Mouse (Mus musculus) forebrain, postnatal 0 days (tissue): Measurements from ENCODE around the gene Tm9sf3. TPM values are rescaled to one million over a fixed set of nuclear protein-coding genes. Genes with fewer than 3 reads are reported as not detected.

Experiments
- ATAC-seq: fragments of 200-750 bp; cut with Nextera tagmentation; 2 replicates; pipeline ENCODE4 v1.8.0; 2017; ENCODE audit warnings: mild to moderate bottlenecking, moderate library complexity
- DNase-seq: peaks from one replicate; pipeline ENCODE4 v3.0.0-alpha.2; 2015
- H3K27ac ChIP-seq: fragments of 300-500 bp; sonication (generic); 2 replicates; pipeline ENCODE4 v1.5.1; 2014; ENCODE audit warnings: low read depth, mild to moderate bottlenecking, antibody characterized with exemption, low read length, moderate library complexity, mixed read lengths
- H3K27me3 ChIP-seq: fragments of 300-500 bp; sonication (generic); 2 replicates; pipeline ENCODE4 v1.6.1; 2014; ENCODE audit warnings: mild to moderate bottlenecking, low read length, mixed read lengths; ENCODE audit not compliant: insufficient read depth
- H3K36me3 ChIP-seq: fragments of 300-500 bp; sonication (generic); 2 replicates; pipeline ENCODE4 v1.6.1; 2014; ENCODE audit warnings: mild to moderate bottlenecking, moderate library complexity; ENCODE audit not compliant: insufficient read depth
- H3K4me1 ChIP-seq: fragments of 300-500 bp; sonication (generic); 2 replicates; pipeline ENCODE4 v1.6.1; 2014; ENCODE audit warnings: antibody characterized with exemption; ENCODE audit not compliant: insufficient read depth
- H3K4me2 ChIP-seq: fragments of 300-500 bp; sonication (generic); 2 replicates; pipeline ENCODE4 v1.6.1; 2014; ENCODE audit warnings: low read depth, mild to moderate bottlenecking, moderate library complexity
- H3K4me3 ChIP-seq: fragments of 300-500 bp; sonication (generic); 2 replicates; pipeline ENCODE4 v1.5.1; 2014; ENCODE audit warnings: low read depth, low read length, mixed read lengths
- H3K9ac ChIP-seq: fragments of 300-500 bp; sonication (generic); 2 replicates; pipeline ENCODE4 v1.6.1; 2014; ENCODE audit warnings: mild to moderate bottlenecking
- H3K9me3 ChIP-seq: fragments of 300-500 bp; sonication (generic); 2 replicates; pipeline ENCODE4 v1.6.1; 2016; ENCODE audit warnings: low read length
- CTCF ChIP-seq: sonication (generic); IDR thresholded peaks from 2 replicates; pipeline ENCODE4 v1.5.1; 2016; ENCODE audit warnings: antibody characterized with exemption, control low read depth, low read depth
- WGBS: fragments of 180-500 bp; shearing (Covaris S2); extraction: QIAGEN DNeasy Blood & Tissue Kit; methylation state at CpG from one replicate; pipeline ENCODE4 v1.1.7; 2014; 5-methylcytosine and 5-hydroxymethylcytosine counted together
- polyA plus RNA-seq: library from polyadenylated mRNA; unstranded; fragments of >200 nt; fragmentation: Nextera tagmentation; extraction: Ambion mirVana; gene quantifications from 2 replicates; pipeline ENCODE4 v1.2.1, GENCODE M21; 2015
- total RNA-seq: library from RNA; depleted of rRNA; stranded (reverse); fragments of >200 nt; gene quantifications from 2 replicates; pipeline ENCODE4 v1.2.3, GENCODE M21; 2014

Gene Tm9sf3
- total and polyA plus RNA-seq, 2 experiments from 2014 or later, result 66.3 to 159 TPM

DNA sequence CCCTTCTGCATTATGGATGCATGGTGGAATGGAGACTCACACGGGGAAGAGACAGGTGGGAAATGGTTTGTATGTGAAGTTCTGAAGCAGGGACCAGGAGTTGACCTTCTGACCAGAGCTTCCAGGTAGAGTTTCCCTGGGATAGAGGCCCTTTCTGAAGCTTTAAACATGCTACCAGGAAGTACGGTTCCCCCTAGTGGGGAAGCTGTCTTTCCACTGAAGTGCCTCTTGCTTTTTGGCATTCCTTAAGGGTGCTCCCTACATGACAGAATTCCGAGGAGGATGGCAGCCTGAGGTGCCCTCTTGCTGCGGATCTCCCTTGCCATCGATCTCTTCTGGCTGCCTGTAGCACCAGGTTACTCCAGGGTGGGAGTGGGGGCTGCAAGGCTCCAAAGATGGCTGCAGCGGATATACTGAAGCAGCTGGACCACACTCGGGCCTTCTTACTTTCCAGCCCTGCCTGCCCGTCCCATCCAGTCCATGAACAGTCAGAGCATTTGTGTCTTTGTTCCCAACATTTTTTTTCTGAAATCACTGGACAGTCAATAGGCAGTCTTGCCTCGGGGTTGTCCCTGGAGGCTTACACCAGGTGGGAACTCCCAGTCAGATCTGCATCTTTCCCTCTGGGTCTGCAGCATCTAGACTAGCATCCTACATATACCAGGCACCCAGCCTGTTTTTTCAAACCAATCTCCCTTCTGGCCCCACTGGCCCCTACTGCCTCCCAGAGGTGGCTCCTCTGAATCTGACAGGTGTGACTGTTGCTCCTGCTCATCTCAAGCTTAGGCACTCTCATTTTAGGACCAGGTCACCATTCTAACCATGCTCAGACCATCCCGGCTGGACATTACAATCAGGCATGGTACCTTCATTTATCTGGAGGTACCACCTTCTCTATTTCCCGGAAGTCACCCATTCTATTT lies 59.4 kb downstream of the Tm9sf3 start:
- peaks cover 17% of the 10 kb centered on the region; the same call in 1 of the 2 replicates for H3K27me3 ChIP-seq
- peaks cover 6% of the 10 kb centered on the region; the same call in 1 of the 2 replicates for H3K4me1 ChIP-seq
- no peaks in the 10 kb centered on the region for H3K9me3 ChIP-seq
- 66% methylated on average over 11 of the region's 11 CpGs for WGBS
- no peak for ATAC-seq
- DNase-seq, result peak; percentile 13
- H3K4me2 ChIP-seq, result no peak overlapping the region
- H3K27ac ChIP-seq, result no peak overlapping the region
- H3K9ac ChIP-seq, result no peak overlapping the region
- TF ChIP-seq CTCF, result peak; percentile 57
- no peak overlapping the region for H3K4me3 ChIP-seq
- no peaks in the 10 kb centered on the region for H3K36me3 ChIP-seq

GRCm38 (mm10) chr19:41197606-41198005 lies 66.2 kb downstream of the Tm9sf3 start:
- ATAC-seq, result peak; percentile 94
- WGBS, result 63% methylated on average over 12 of the region's 12 CpGs
- Histone ChIP-seq H3K4me1 (no peaks in the 10 kb centered on the region), H3K36me3 (no peaks in the 10 kb centered on the region), H3K9ac (no peak overlapping the region), H3K27ac (no peak overlapping the region), H3K4me2 (no peak overlapping the region), H3K27me3 (no peaks in the 10 kb centered on the region; the same call in 1 of the 2 replicates), H3K4me3 (no peak overlapping the region), H3K9me3 (no peaks in the 10 kb centered on the region)
- TF ChIP-seq CTCF, result no peak
- peak; percentile 59 for DNase-seq

DNA sequence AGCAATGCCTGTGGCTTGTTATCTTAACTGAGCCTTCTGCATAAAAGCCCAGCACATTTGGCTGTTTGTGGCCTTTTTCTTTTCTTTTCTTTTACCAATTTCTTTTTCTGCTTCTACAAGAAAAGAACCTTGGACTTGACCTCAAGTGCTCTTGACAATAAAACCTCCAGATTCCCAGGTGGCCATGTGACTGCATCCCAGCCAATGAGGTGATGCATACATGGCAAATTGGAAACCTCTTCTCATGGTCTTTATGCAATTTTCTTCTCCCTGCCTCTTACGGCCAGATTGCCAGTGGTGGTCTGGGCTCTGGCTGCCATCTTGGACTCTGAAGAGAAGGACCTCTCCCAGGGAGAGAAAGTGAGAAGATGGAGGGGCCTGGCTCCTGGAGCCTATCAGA lies 70.4 kb downstream of the Tm9sf3 start:
- no peaks in the 10 kb centered on the region for H3K36me3 ChIP-seq
- no peak overlapping the region for H3K27ac ChIP-seq
- DNase-seq, result no peak
- WGBS, result 67% methylated on average over 1 of the region's 1 CpGs
- no peaks in the 10 kb centered on the region for H3K9me3 ChIP-seq
- H3K9ac ChIP-seq, result no peak overlapping the region
- H3K4me1 ChIP-seq, result no peaks in the 10 kb centered on the region
- ATAC-seq, result no peak
- no peak for TF ChIP-seq CTCF
- H3K4me3 ChIP-seq, result no peak overlapping the region
- H3K27me3 ChIP-seq, result no peaks in the 10 kb centered on the region; the same call in 1 of the 2 replicates
- no peak overlapping the region for H3K4me2 ChIP-seq

DNA sequence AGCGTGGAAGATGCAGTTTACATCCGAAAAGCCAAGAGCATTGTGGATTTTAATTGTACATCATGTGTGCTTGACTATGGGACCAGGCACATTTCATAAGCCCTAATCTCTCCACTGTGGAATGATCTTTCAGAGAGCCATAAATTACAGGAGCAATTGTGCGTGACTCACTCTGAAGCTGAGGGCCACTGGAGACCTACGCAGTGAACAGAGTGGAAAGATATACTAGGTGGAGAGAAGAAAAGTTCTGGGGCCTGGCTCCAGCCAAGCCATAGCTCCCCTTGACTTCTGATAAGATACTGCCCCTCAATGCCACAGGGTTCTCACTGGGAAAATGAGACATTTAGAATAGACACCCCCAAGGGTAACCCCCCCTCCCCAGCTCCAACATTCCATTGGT lies 70.8 kb downstream of the Tm9sf3 start:
- 92% methylated on average over 4 of the region's 4 CpGs for WGBS
- ATAC-seq (no peak), DNase-seq (no peak)
- no peaks in the 10 kb centered on the region; the same call in 1 of the 2 replicates for H3K27me3 ChIP-seq
- H3K4me1 ChIP-seq, result no peaks in the 10 kb centered on the region
- H3K4me3 ChIP-seq, result no peak overlapping the region
- no peak overlapping the region for H3K9ac ChIP-seq
- H3K36me3 ChIP-seq, result no peaks in the 10 kb centered on the region
- no peaks in the 10 kb centered on the region for H3K9me3 ChIP-seq
- no peak for TF ChIP-seq CTCF
- no peak overlapping the region for H3K27ac ChIP-seq
- no peak overlapping the region for H3K4me2 ChIP-seq

- WGBS, result 85% methylated on average over 9 of the region's 9 CpGs
- ATAC-seq (no peak), DNase-seq (no peak)
- Histone ChIP-seq H3K27ac (no peak overlapping the region), H3K4me2 (no peak overlapping the region), H3K4me1 (no peaks in the 10 kb centered on the region), H3K36me3 (no peaks in the 10 kb centered on the region), H3K27me3 (peaks cover 3% of the 10 kb centered on the region; the same call in 1 of the 2 replicates), H3K4me3 (no peak overlapping the region), H3K9me3 (no peaks in the 10 kb centered on the region), H3K9ac (no peak overlapping the region)
- TF ChIP-seq CTCF, result no peak
These were observed 72.1 kb downstream of the Tm9sf3 start for GRCm38 (mm10) chr19:41191724-41192123.

DNA sequence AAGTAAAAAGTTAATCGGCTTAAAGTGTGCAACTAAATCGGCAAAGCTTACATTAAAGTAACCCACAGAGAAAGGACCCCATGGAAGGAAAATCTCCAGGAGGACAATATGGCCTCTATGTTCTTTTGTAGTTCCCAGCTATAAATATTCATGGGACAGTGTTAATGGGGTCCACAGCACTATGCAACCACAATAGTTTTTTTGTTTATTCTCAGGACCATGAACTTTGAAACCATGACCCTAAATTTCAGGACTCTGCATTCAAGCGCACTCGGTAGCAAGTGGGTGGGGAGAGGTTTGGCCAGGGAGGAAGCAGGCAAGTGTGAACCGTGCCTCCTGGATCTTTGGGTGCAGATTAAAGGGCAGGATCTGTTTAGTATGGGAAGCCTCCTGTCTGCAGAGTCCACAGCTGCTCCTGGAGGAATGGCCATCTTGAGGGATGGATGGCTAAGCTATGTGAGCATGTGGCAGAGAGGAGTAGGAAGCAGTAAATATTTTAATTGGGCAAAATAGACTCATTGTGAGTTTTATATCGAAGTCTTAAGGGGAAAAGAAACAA lies 72.8 kb downstream of the Tm9sf3 start:
- peak; percentile 45 for ATAC-seq
- Histone ChIP-seq H3K9ac (no peak overlapping the region), H3K36me3 (no peaks in the 10 kb centered on the region), H3K4me1 (no peaks in the 10 kb centered on the region), H3K9me3 (no peaks in the 10 kb centered on the region), H3K27ac (no peak overlapping the region), H3K4me2 (no peak overlapping the region), H3K4me3 (no peak overlapping the region), H3K27me3 (peaks cover 3% of the 10 kb centered on the region; the same call in 1 of the 2 replicates)
- no peak for TF ChIP-seq CTCF
- WGBS, result 15% methylated on average over 6 of the region's 6 CpGs
- DNase-seq, result no peak

DNA sequence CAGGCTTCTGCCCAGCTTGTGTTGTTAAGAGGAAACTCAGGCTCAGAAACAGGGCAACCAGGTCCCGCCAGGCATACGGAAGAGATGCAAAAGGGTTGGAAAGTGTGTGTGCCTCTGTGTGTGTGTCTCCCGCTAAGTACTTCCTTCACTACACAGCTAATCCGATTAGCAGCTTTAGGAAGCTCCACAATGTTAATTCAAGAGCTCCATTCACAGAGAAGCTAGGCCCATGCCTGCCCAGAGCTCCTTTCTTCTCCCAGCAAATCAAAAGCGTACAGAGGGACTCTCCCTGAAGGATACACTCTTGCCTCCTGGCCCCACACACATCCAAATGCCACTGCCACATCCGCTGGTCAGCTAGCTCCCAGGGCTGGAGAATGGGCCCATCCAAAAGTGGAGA lies 86.5 kb downstream of the Tm9sf3 start:
- ATAC-seq, result peak; percentile 36; the same call in 1 of the 2 replicates

More for the DNA sequence above, 86.5 kb downstream of the Tm9sf3 start:
- Histone ChIP-seq H3K4me2 (no peak overlapping the region), H3K9me3 (no peaks in the 10 kb centered on the region), H3K4me3 (no peak overlapping the region), H3K27me3 (peaks cover 28% of the 10 kb centered on the region), H3K9ac (no peak overlapping the region), H3K4me1 (no peaks in the 10 kb centered on the region), H3K36me3 (no peaks in the 10 kb centered on the region), H3K27ac (no peak overlapping the region)
- WGBS, result 13% methylated on average over 6 of the region's 6 CpGs
- TF ChIP-seq CTCF, result no peak
- DNase-seq, result no peak
